Mouse (Mus musculus): Measurements from ENCODE around the gene Gm12253. TPM values are rescaled to one million over a fixed set of nuclear protein-coding genes. Genes with fewer than 3 reads are reported as not detected.
A peak's percentile ranks its signal among the peaks of the same experiment; 100 is the strongest.

Gm12253 gene
- polyA plus RNA-seq, 1 experiment from 2014 or later, result not detected

DNA sequence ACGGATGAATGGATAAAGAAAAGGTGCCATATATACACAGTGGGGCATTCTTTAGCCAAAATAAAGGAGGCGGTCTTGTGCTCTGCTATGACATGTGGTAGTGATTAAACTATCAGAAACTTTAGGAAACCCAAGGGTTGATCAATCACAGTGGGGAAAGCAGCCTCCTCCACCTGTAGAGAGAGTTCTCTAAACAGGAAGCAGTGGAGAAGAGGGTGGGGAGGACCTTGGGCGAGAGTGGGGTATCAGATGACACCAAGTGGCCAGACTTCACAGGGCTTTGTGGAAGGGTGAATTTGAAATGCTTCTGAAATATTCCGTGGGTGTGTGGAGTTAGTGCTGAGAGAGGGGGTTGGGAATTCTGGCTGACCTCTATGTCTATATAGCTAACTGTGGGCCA is 21.2 kb downstream of the Gm12253 start:
- H3K9ac ChIP-seq (replicated peaks; ENCODE audit: low read length), result no peak overlapping the region
- WGBS, result 24% methylated on average over 4 of the region's 4 CpGs

DNA sequence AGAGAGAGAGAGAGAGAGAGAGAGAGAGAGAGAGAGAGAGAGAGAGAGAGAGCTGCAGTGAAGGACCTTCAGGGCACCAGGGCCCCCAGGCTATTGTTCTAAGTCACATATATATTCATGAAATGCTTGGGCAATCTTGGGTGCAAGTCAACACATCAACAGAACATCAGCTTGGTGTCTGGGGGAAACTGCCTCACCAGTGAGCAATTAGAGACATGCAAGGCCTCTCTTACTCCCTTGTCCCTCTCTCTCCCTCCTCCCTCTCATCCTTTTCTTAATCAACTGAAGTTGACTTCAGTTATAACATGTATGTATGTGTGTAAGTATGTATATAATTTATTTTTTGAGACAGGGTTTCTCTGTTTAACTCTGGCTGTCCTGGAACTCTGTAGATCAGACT is 29.8 kb downstream of the Gm12253 start, which contains the start of gene Olfr30:
Olfr30 (minus strand) TSS at position 101 of the 400 bp plus-strand sequence.
- DNase-seq (ENCODE audit: low spot score) (no peak), ATAC-seq (replicated peaks; ENCODE audit: insufficient number of reproducible peaks, low FRiP score, low TSS enrichment, low read depth) (no peak)
- H3K4me1 ChIP-seq (ENCODE audit: control insufficient read depth, insufficient read depth, low read length), result no peaks in the 10 kb centered on the region
- H3K4me2 ChIP-seq (ENCODE audit: low read depth, low read length), result no peak within 1 kb of the TSS
- no peak within 1 kb of the TSS for H3K9ac ChIP-seq (replicated peaks; ENCODE audit: low read length)
- no peak within 1 kb of the TSS for H3K4me3 ChIP-seq (ENCODE audit: low read depth, low read length)
- H3K9me3 ChIP-seq (replicated peaks; ENCODE audit: control insufficient read depth, low read length), result no peaks in the 10 kb centered on the region
- no peaks in the 10 kb centered on the region for H3K36me3 ChIP-seq (replicated peaks; ENCODE audit: control insufficient read depth, insufficient read depth, low read depth, low read length)
- no peak within 1 kb of the TSS for H3K27ac ChIP-seq (replicated peaks; ENCODE audit: low read depth, low read length)
- no peaks in the 10 kb centered on the region for H3K27me3 ChIP-seq (ENCODE audit: control insufficient read depth, insufficient read depth, low read length)

More for the DNA sequence above, 21.2 kb downstream of the Gm12253 start:
- H3K4me1 ChIP-seq (ENCODE audit: control insufficient read depth, insufficient read depth, low read length), result 0 out of 2 replicates have a peak, but pooled peaks cover 2% of the 10 kb centered on the region
- no peak overlapping the region for H3K27ac ChIP-seq (replicated peaks; ENCODE audit: low read depth, low read length)
- no peaks in the 10 kb centered on the region for H3K9me3 ChIP-seq (replicated peaks; ENCODE audit: control insufficient read depth, low read length)
- no peaks in the 10 kb centered on the region for H3K36me3 ChIP-seq (replicated peaks; ENCODE audit: control insufficient read depth, insufficient read depth, low read depth, low read length)
- no peak overlapping the region for H3K4me2 ChIP-seq (ENCODE audit: low read depth, low read length)
- no peak overlapping the region for H3K4me3 ChIP-seq (ENCODE audit: low read depth, low read length)
- ATAC-seq (replicated peaks; ENCODE audit: insufficient number of reproducible peaks, low FRiP score, low TSS enrichment, low read depth) (peak; percentile 72), DNase-seq (ENCODE audit: low spot score) (peak; percentile 73)
- H3K27me3 ChIP-seq (ENCODE audit: control insufficient read depth, insufficient read depth, low read length), result no peaks in the 10 kb centered on the region

Other genes starting within 250 kb of the Gm12253 start
- 2.3 and 2.5 TPM in 2 replicates for gene Igtp, start 233.0 kb upstream of the Gm12253 start, polyA plus RNA-seq (2014; fragmentation: Nextera tagmentation; extraction: Ambion mirVana)
- gene Irgm2, start 232.9 kb upstream of the Gm12253 start, polyA plus RNA-seq (2014; fragmentation: Nextera tagmentation; extraction: Ambion mirVana), result 0.52 and 1.5 TPM in 2 replicates
- gene 4930438A08Rik, start 157.8 kb upstream of the Gm12253 start, polyA plus RNA-seq (2014; fragmentation: Nextera tagmentation; extraction: Ambion mirVana), result 0.20 TPM in 1 of 2 replicates, not detected in the other
- 10.9 TPM in 2 replicates for gene Zfp692, start 125.5 kb upstream of the Gm12253 start, polyA plus RNA-seq (2014; fragmentation: Nextera tagmentation; extraction: Ambion mirVana)
- gene Zfp672, start 102.2 kb upstream of the Gm12253 start, polyA plus RNA-seq (2014; fragmentation: Nextera tagmentation; extraction: Ambion mirVana), result 24.4 and 26.0 TPM in 2 replicates
- gene Sh3bp5l, start 101.8 kb upstream of the Gm12253 start, polyA plus RNA-seq (2014; fragmentation: Nextera tagmentation; extraction: Ambion mirVana), result 21.0 and 22.5 TPM in 2 replicates
- gene Lypd8, start 53.5 kb upstream of the Gm12253 start, polyA plus RNA-seq (2014; fragmentation: Nextera tagmentation; extraction: Ambion mirVana), result not detected in 2 replicates
- not detected in 2 replicates for gene 1810065E05Rik, start 11.4 kb upstream of the Gm12253 start, polyA plus RNA-seq (2014; fragmentation: Nextera tagmentation; extraction: Ambion mirVana)
- not detected in 2 replicates for gene Lypd9, start 20.4 kb downstream of the Gm12253 start, polyA plus RNA-seq (2014; fragmentation: Nextera tagmentation; extraction: Ambion mirVana)
- not detected in 2 replicates for gene Olfr30, start 29.7 kb downstream of the Gm12253 start, polyA plus RNA-seq (2014; fragmentation: Nextera tagmentation; extraction: Ambion mirVana)
- not detected in 2 replicates for gene Olfr332, start 60.0 kb downstream of the Gm12253 start, polyA plus RNA-seq (2014; fragmentation: Nextera tagmentation; extraction: Ambion mirVana)
- gene Olfr331, start 70.0 kb downstream of the Gm12253 start, polyA plus RNA-seq (2014; fragmentation: Nextera tagmentation; extraction: Ambion mirVana), result not detected in 2 replicates
- not detected in 2 replicates for gene Olfr330, start 102.3 kb downstream of the Gm12253 start, polyA plus RNA-seq (2014; fragmentation: Nextera tagmentation; extraction: Ambion mirVana)
- gene Olfr329-ps, start 113.9 kb downstream of the Gm12253 start, polyA plus RNA-seq (2014; fragmentation: Nextera tagmentation; extraction: Ambion mirVana), result not detected in 2 replicates
- 0.07 TPM in 1 of 2 replicates, not detected in the other for gene Olfr328, start 123.1 kb downstream of the Gm12253 start, polyA plus RNA-seq (2014; fragmentation: Nextera tagmentation; extraction: Ambion mirVana)
- gene Olfr224, start 138.0 kb downstream of the Gm12253 start, polyA plus RNA-seq (2014; fragmentation: Nextera tagmentation; extraction: Ambion mirVana), result not detected in 2 replicates
- not detected in 2 replicates for gene Olfr325, start 145.2 kb downstream of the Gm12253 start, polyA plus RNA-seq (2014; fragmentation: Nextera tagmentation; extraction: Ambion mirVana)
- not detected in 2 replicates for gene Olfr324, start 162.6 kb downstream of the Gm12253 start, polyA plus RNA-seq (2014; fragmentation: Nextera tagmentation; extraction: Ambion mirVana)
- gene 2210407C18Rik, start 183.5 kb downstream of the Gm12253 start, polyA plus RNA-seq (2014; fragmentation: Nextera tagmentation; extraction: Ambion mirVana), result not detected in 2 replicates
- gene Olfr323, start 197.9 kb downstream of the Gm12253 start, polyA plus RNA-seq (2014; fragmentation: Nextera tagmentation; extraction: Ambion mirVana), result not detected in 2 replicates
- gene Trim58, start 207.9 kb downstream of the Gm12253 start, polyA plus RNA-seq (2014; fragmentation: Nextera tagmentation; extraction: Ambion mirVana), result 0.28 and 0.43 TPM in 2 replicates
- gene Olfr322, start 226.2 kb downstream of the Gm12253 start, polyA plus RNA-seq (2014; fragmentation: Nextera tagmentation; extraction: Ambion mirVana), result not detected in 2 replicates
- not detected in 2 replicates for gene Olfr320, start 248.5 kb downstream of the Gm12253 start, polyA plus RNA-seq (2014; fragmentation: Nextera tagmentation; extraction: Ambion mirVana)